28 mouse cellular contexts compared by ENCODE assay signal in the genomic region with DNA sequence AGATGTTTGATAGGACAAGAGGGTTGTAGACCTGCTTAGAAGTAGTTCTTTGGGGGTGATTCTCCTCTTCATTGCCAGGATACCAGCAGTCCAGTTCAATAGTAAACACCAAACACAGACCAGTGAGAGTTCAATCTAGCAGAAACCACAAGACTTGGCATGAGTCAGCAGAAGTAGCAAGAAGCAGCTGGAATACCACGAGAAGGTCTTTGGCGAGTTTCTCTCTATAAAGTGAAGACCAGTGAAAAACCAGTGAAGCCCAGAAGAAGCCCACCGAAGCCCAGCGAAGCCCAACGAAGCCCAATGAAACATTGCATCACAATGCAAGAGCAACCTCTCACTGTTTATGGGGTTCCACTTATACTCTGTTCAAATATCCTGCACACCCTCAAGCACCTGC. TPM values are rescaled to one million over a fixed set of nuclear protein-coding genes. Genes with fewer than 3 reads are reported as not detected.
DNase-seq lines count a peak whose midpoint lies in the region; ATAC-seq and TF ChIP-seq lines count a peak whose summit lies in the region.
"Had no signal": no experiment of that assay in that cellular context is flagged by ENCODE, and none has a peak within 500 bp of the region (broad histone marks: within the 10 kb centered on the region; RNA-seq: fewer than 3 reads in every experiment).

No protein-coding gene starts in this region.

- H3K27me3 ChIP-seq in heart, embryonic 11.5 days (ENCODE audit: control insufficient read depth, insufficient read depth, low read length), result no peaks in the 10 kb centered on the region
- H3K27me3 ChIP-seq in G1E (ENCODE audit: insufficient read depth, low read length), result no peaks in the 10 kb centered on the region
- no peaks in the 10 kb centered on the region for H3K27me3 ChIP-seq in midbrain, embryonic 14.5 days (ENCODE audit: control insufficient read depth, insufficient read depth, low read length)
- no peaks in the 10 kb centered on the region for H3K27me3 ChIP-seq in midbrain, postnatal 0 days (ENCODE audit: insufficient read depth, low read length)
- H3K27me3 ChIP-seq: embryonic facial prominence, embryonic 13.5 days; embryonic facial prominence, embryonic 15.5 days; forebrain, embryonic 12.5 days had no signal

- H3K27ac ChIP-seq in heart, embryonic 11.5 days (ENCODE audit: low read depth, low read length), result no peak overlapping the region
- no peak overlapping the region for H3K27ac ChIP-seq in midbrain, embryonic 14.5 days (replicated peaks; ENCODE audit: low read depth, low read length)
- H3K27ac ChIP-seq in midbrain, postnatal 0 days (ENCODE audit: low read depth, low read length), result no peak overlapping the region
- H3K27ac ChIP-seq: embryonic facial prominence, embryonic 13.5 days; embryonic facial prominence, embryonic 15.5 days; forebrain, embryonic 10.5 days; forebrain, embryonic 12.5 days had no signal

- peak; percentile 59 for DNase-seq in heart, adult 11 months
- peak; percentile 26 for DNase-seq in 416B (ENCODE audit: low read depth)
- DNase-seq in G1E (ENCODE audit: low spot score), result no peak
- DNase-seq in NIH3T3 (ENCODE audit: low read depth), result peak; percentile 55
- no peak for DNase-seq in midbrain, embryonic 14.5 days
- DNase-seq in midbrain, postnatal 0 days (ENCODE audit: low spot score), result no peak
- DNase-seq in kidney, postnatal 25 days, result no peak
- DNase-seq: adrenal gland, adult 2 months; adrenal gland, postnatal 10 days; adrenal gland, postnatal 25 days; cerebellum, adult 11-12 months; cerebellum, adult 2 months; cerebellum, adult 9-10 months; cerebellum, postnatal 10 days; cerebellum, postnatal 25 days; embryo, embryonic 11 days had no signal

- WGBS in heart, embryonic 11.5 days (ENCODE audit: insufficient replicate concordance), result 83% methylated on average over 5 of the region's 5 CpGs
- 95% methylated on average over 5 of the region's 5 CpGs for WGBS in midbrain, embryonic 14.5 days
- 92% methylated on average over 5 of the region's 5 CpGs for WGBS in midbrain, postnatal 0 days

- H3K9me3 ChIP-seq in heart, embryonic 11.5 days (replicated peaks; ENCODE audit: control insufficient read depth, low read length), result no peaks in the 10 kb centered on the region
- 0 out of 2 replicates have a peak, but pooled peaks cover 2% of the 10 kb centered on the region for H3K9me3 ChIP-seq in G1E (replicated peaks)
- no peaks in the 10 kb centered on the region for H3K9me3 ChIP-seq in midbrain, embryonic 14.5 days (ENCODE audit: control insufficient read depth, low read length)
- no peaks in the 10 kb centered on the region for H3K9me3 ChIP-seq in midbrain, postnatal 0 days (ENCODE audit: low read length)
- H3K9me3 ChIP-seq: embryonic facial prominence, embryonic 13.5 days; embryonic facial prominence, embryonic 15.5 days; forebrain, embryonic 10.5 days; forebrain, embryonic 12.5 days had no signal

- no peak for ATAC-seq in heart, embryonic 11.5 days (replicated peaks; ENCODE audit: insufficient number of reproducible peaks, low FRiP score, low TSS enrichment)
- ATAC-seq in G1E (ENCODE audit: extremely low read depth, insufficient number of reproducible peaks, low FRiP score, poor library complexity, severe bottlenecking), result peak; percentile 35; the same call in 1 of the 2 replicates
- no peak for ATAC-seq in midbrain, embryonic 14.5 days (ENCODE audit: low FRiP score, low TSS enrichment)
- ATAC-seq in midbrain, postnatal 0 days (ENCODE audit: low FRiP score), result no peak
- ATAC-seq: forebrain, embryonic 14.5 days; forebrain, embryonic 16.5 days had no signal

- H3K4me1 ChIP-seq in heart, embryonic 11.5 days (ENCODE audit: control insufficient read depth, insufficient read depth, low read length), result peaks cover 5% of the 10 kb centered on the region
- H3K4me1 ChIP-seq in G1E (ENCODE audit: insufficient read depth, low read depth, low read length), result peaks cover 42% of the 10 kb centered on the region
- no peaks in the 10 kb centered on the region for H3K4me1 ChIP-seq in midbrain, embryonic 14.5 days (ENCODE audit: control insufficient read depth, insufficient read depth, low read length)
- no peaks in the 10 kb centered on the region for H3K4me1 ChIP-seq in midbrain, postnatal 0 days (ENCODE audit: insufficient read depth, low read length)
- H3K4me1 ChIP-seq: embryonic facial prominence, embryonic 15.5 days; forebrain, embryonic 12.5 days had no signal

- H3K4me3 ChIP-seq in heart, embryonic 11.5 days (ENCODE audit: low read depth, low read length), result no peak overlapping the region
- no peak overlapping the region for H3K4me3 ChIP-seq in G1E (ENCODE audit: low read depth, low read length)
- H3K4me3 ChIP-seq in midbrain, embryonic 14.5 days (replicated peaks; ENCODE audit: low read depth, low read length), result no peak overlapping the region
- H3K4me3 ChIP-seq in midbrain, postnatal 0 days (ENCODE audit: low read depth, low read length), result no peak overlapping the region
- H3K4me3 ChIP-seq: embryonic facial prominence, embryonic 13.5 days; embryonic facial prominence, embryonic 15.5 days; erythroblast, embryonic 14.5 days; forebrain, embryonic 10.5 days; forebrain, embryonic 12.5 days had no signal

- H3K9ac ChIP-seq in heart, embryonic 11.5 days (ENCODE audit: low read depth, low read length), result no peak overlapping the region
- H3K9ac ChIP-seq in midbrain, embryonic 14.5 days (replicated peaks; ENCODE audit: low read length), result no peak overlapping the region
- no peak overlapping the region for H3K9ac ChIP-seq in midbrain, postnatal 0 days (replicated peaks; ENCODE audit: low read length, poor library complexity, severe bottlenecking)
- H3K9ac ChIP-seq: embryonic facial prominence, embryonic 13.5 days; embryonic facial prominence, embryonic 15.5 days; forebrain, embryonic 12.5 days had no signal

- no peak overlapping the region for H3K4me2 ChIP-seq in heart, embryonic 11.5 days
- H3K4me2 ChIP-seq in midbrain, embryonic 14.5 days (ENCODE audit: low read length), result no peak overlapping the region
- H3K4me2 ChIP-seq in midbrain, postnatal 0 days (ENCODE audit: low read depth, low read length, poor library complexity, severe bottlenecking), result no peak overlapping the region
- H3K4me2 ChIP-seq: embryonic facial prominence, embryonic 13.5 days; embryonic facial prominence, embryonic 15.5 days; forebrain, embryonic 12.5 days had no signal

- no peaks in the 10 kb centered on the region for H3K36me3 ChIP-seq in heart, embryonic 11.5 days (ENCODE audit: control insufficient read depth, insufficient read depth, low read length)
- H3K36me3 ChIP-seq in G1E (replicated peaks), result no peaks in the 10 kb centered on the region
- no peaks in the 10 kb centered on the region for H3K36me3 ChIP-seq in midbrain, embryonic 14.5 days (ENCODE audit: control insufficient read depth, insufficient read depth, low read length)
- no peaks in the 10 kb centered on the region for H3K36me3 ChIP-seq in midbrain, postnatal 0 days (ENCODE audit: insufficient read depth, low read length)
- H3K36me3 ChIP-seq: embryonic facial prominence, embryonic 13.5 days; embryonic facial prominence, embryonic 15.5 days; forebrain, embryonic 10.5 days; forebrain, embryonic 12.5 days had no signal

- TF ChIP-seq CTCF in G1E (IDR thresholded peaks at IDR 0.05; ENCODE audit: low read depth, low read length), result no peak
- no peak for TF ChIP-seq CTCF in midbrain, postnatal 0 days (IDR thresholded peaks at IDR 0.05)

RNA-seq across cellular contexts. Expression of gene Rtp1, which starts 31.0 kb away (rescaled TPM):
- polyA plus RNA-seq in heart, embryonic 11.5 days (2014; fragmentation: Nextera tagmentation; extraction: Ambion mirVana), result not detected in 2 replicates
- total RNA-seq in G1E (2014; fragmentation: Nextera tagmentation) (not detected in 2 replicates), G1E (2017) (0.05 TPM in 1 of 2 replicates, not detected in the other)
- polyA plus RNA-seq in G1E (2012), result not detected in 2 replicates
- not detected in 2 replicates for polyA plus RNA-seq in midbrain, embryonic 14.5 days (2014; fragmentation: Nextera tagmentation; extraction: Ambion mirVana)
- total RNA-seq in midbrain, postnatal 0 days (2014; rRNA removed), result 0.28 and 0.77 TPM in 2 replicates
- 0.13 and 0.33 TPM in 2 replicates for polyA plus RNA-seq in midbrain, postnatal 0 days (2015; fragmentation: Nextera tagmentation; extraction: Ambion mirVana)
- total RNA-seq: adrenal gland, adult 2 months; adrenal gland, postnatal 10 days; adrenal gland, postnatal 25 days; adrenal gland, postnatal 4 days; MEL had no signal
- polyA plus RNA-seq: adrenal gland, adult 2 months; C2C12; embryonic facial prominence, embryonic 11.5 days; erythroblast, embryonic 14.5 days; forebrain, embryonic 10.5 days; forebrain, embryonic 16.5 days had no signal

Comparison
In these comparisons a context has a peak if more than half of its experiments do, and no peak if none do; other contexts are left out.
1. DNase-seq: peak in heart, adult 11 months (single experiment), 416B (single experiment) and NIH3T3 (single experiment); none in G1E (single experiment), midbrain, embryonic 14.5 days (single experiment), midbrain, postnatal 0 days (single experiment) and kidney, postnatal 25 days (0 of 2).